In the genomic region with DNA sequence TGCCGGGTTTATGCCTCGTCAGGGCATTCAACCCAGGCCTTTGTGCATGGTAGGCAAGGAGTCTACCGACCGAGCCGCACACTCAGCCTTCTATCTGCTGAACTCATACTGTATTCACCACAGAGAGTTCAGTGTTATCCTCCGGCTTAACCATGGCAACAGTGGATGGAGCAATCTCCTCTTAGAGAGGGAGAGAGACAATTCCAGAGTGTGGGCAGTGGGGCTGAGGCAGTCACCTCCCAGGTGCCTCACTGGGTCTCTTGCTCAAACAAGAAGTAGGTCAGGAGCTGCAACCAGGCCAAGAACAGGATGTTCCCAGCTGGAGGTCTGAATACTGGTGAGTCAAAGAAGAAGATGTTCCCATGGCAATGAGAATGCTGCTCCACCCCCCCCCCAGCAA, we compare ENCODE assay signal across 13 mouse cellular contexts. TPM values are rescaled to one million over a fixed set of nuclear protein-coding genes. Genes with fewer than 3 reads are reported as not detected.
DNase-seq lines count a peak whose midpoint lies in the region; ATAC-seq and TF ChIP-seq lines count a peak whose summit lies in the region.
"Had no signal": no experiment of that assay in that cellular context is flagged by ENCODE, and none has a peak within 500 bp of the region (broad histone marks: within the 10 kb centered on the region; RNA-seq: fewer than 3 reads in every experiment).

No protein-coding gene starts in this region.

- 74% methylated on average over 6 of the region's 6 CpGs for WGBS in forebrain, embryonic 15.5 days
- 85% methylated on average over 6 of the region's 6 CpGs for WGBS in forebrain, embryonic 11.5 days
- WGBS in midbrain, postnatal 0 days: 58% methylated on average over 6 of the region's 6 CpGs
- WGBS in midbrain, embryonic 11.5 days: 85% methylated on average over 6 of the region's 6 CpGs
- WGBS in cerebellum, adult 2 months: 34% methylated on average over 6 of the region's 6 CpGs
- WGBS in kidney, embryonic 16.5 days: 93% methylated on average over 6 of the region's 6 CpGs
- 98% methylated on average over 6 of the region's 6 CpGs for WGBS in limb, embryonic 10.5 days

- H3K4me2 ChIP-seq in forebrain, embryonic 15.5 days (replicated peaks): no peak overlapping the region
- H3K4me2 ChIP-seq in forebrain, embryonic 11.5 days (ENCODE audit: low read depth, low read length, severe bottlenecking): no peak overlapping the region
- H3K4me2 ChIP-seq in midbrain, postnatal 0 days (ENCODE audit: low read depth, low read length, poor library complexity, severe bottlenecking): no peak overlapping the region
- H3K4me2 ChIP-seq in midbrain, embryonic 11.5 days: no peak overlapping the region
- H3K4me2 ChIP-seq in kidney, embryonic 16.5 days (replicated peaks; ENCODE audit: low read depth, low read length): no peak overlapping the region
- H3K4me2 ChIP-seq: embryonic facial prominence, embryonic 15.5 days; liver, embryonic 11.5 days had no signal

- H3K4me3 ChIP-seq in forebrain, embryonic 15.5 days: no peak overlapping the region
- no peak overlapping the region for H3K4me3 ChIP-seq in forebrain, embryonic 11.5 days (ENCODE audit: low read depth, low read length)
- H3K4me3 ChIP-seq in midbrain, postnatal 0 days (ENCODE audit: low read depth, low read length): no peak overlapping the region
- H3K4me3 ChIP-seq in midbrain, embryonic 11.5 days (ENCODE audit: low read depth, low read length): no peak overlapping the region
- no peak overlapping the region for H3K4me3 ChIP-seq in cerebellum, adult 2 months (replicated peaks; ENCODE audit: insufficient read depth, low read depth, low read length)
- no peak overlapping the region for H3K4me3 ChIP-seq in kidney, embryonic 16.5 days (ENCODE audit: low read length)
- no peak overlapping the region for H3K4me3 ChIP-seq in limb, embryonic 10.5 days
- H3K4me3 ChIP-seq: embryonic facial prominence, embryonic 15.5 days had no signal

- no peak for DNase-seq in forebrain, embryonic 11.5 days (ENCODE audit: low spot score)
- peak; percentile 53 for DNase-seq in midbrain, postnatal 0 days (ENCODE audit: low spot score)
- DNase-seq in midbrain, embryonic 11.5 days (ENCODE audit: low spot score, missing footprints): no peak
- DNase-seq in cerebellum, adult 2 months: peak; percentile 64 to 78
- DNase-seq in lung, postnatal 25 days (ENCODE audit: low spot score): peak; percentile 26
- no peak for DNase-seq in limb, embryonic 10.5 days (ENCODE audit: low spot score)
- DNase-seq: adrenal gland, postnatal 14 days; B cell, adult 2 months had no signal

- no peaks in the 10 kb centered on the region for H3K9me3 ChIP-seq in forebrain, embryonic 15.5 days
- H3K9me3 ChIP-seq in forebrain, embryonic 11.5 days (ENCODE audit: control insufficient read depth, low read length): no peaks in the 10 kb centered on the region
- no peaks in the 10 kb centered on the region for H3K9me3 ChIP-seq in midbrain, postnatal 0 days (ENCODE audit: low read length)
- no peaks in the 10 kb centered on the region for H3K9me3 ChIP-seq in midbrain, embryonic 11.5 days (ENCODE audit: control insufficient read depth, low read length)
- H3K9me3 ChIP-seq in kidney, embryonic 16.5 days (ENCODE audit: low read length): no peaks in the 10 kb centered on the region
- no peaks in the 10 kb centered on the region for H3K9me3 ChIP-seq in limb, embryonic 10.5 days (replicated peaks)
- H3K9me3 ChIP-seq: embryonic facial prominence, embryonic 15.5 days had no signal

- ATAC-seq in forebrain, embryonic 15.5 days (replicated peaks): 0 out of 2 replicates have a peak, but pooled peaks have one; percentile 28
- ATAC-seq in forebrain, embryonic 11.5 days (replicated peaks; ENCODE audit: low FRiP score): no peak
- ATAC-seq in midbrain, postnatal 0 days (ENCODE audit: low FRiP score): 0 out of 2 replicates have a peak, but pooled peaks have one; percentile 18
- no peak for ATAC-seq in midbrain, embryonic 11.5 days (ENCODE audit: low FRiP score)
- ATAC-seq in kidney, embryonic 16.5 days (ENCODE audit: low FRiP score, low TSS enrichment): no peak
- ATAC-seq: intestine, postnatal 0 days had no signal

- H3K4me1 ChIP-seq in forebrain, embryonic 15.5 days: peaks cover 25% of the 10 kb centered on the region
- peaks cover 3% of the 10 kb centered on the region; the same call in 1 of the 2 replicates for H3K4me1 ChIP-seq in forebrain, embryonic 11.5 days (replicated peaks; ENCODE audit: control insufficient read depth, insufficient read depth, low read length)
- H3K4me1 ChIP-seq in midbrain, postnatal 0 days (ENCODE audit: insufficient read depth, low read length): peaks cover 16% of the 10 kb centered on the region
- peaks cover 20% of the 10 kb centered on the region for H3K4me1 ChIP-seq in midbrain, embryonic 11.5 days (ENCODE audit: control insufficient read depth, insufficient read depth, low read length)
- peaks cover 69% of the 10 kb centered on the region for H3K4me1 ChIP-seq in cerebellum, adult 2 months (ENCODE audit: control insufficient read depth, insufficient read depth, low read length)
- peaks cover 13% of the 10 kb centered on the region for H3K4me1 ChIP-seq in kidney, embryonic 16.5 days (ENCODE audit: insufficient read depth, low read length)
- H3K4me1 ChIP-seq in limb, embryonic 10.5 days: peaks cover 30% of the 10 kb centered on the region

- H3K27me3 ChIP-seq in forebrain, embryonic 15.5 days: no peaks in the 10 kb centered on the region
- peaks cover 9% of the 10 kb centered on the region; the same call in 1 of the 2 replicates for H3K27me3 ChIP-seq in forebrain, embryonic 11.5 days (ENCODE audit: control insufficient read depth, insufficient read depth, low read length)
- no peaks in the 10 kb centered on the region for H3K27me3 ChIP-seq in midbrain, postnatal 0 days (ENCODE audit: insufficient read depth, low read length)
- H3K27me3 ChIP-seq in midbrain, embryonic 11.5 days (ENCODE audit: control insufficient read depth, insufficient read depth, low read length): peaks cover 7% of the 10 kb centered on the region; the same call in 1 of the 2 replicates
- H3K27me3 ChIP-seq in cerebellum, adult 2 months (ENCODE audit: control insufficient read depth, insufficient read depth, low read length): no peaks in the 10 kb centered on the region
- H3K27me3 ChIP-seq in kidney, embryonic 16.5 days (ENCODE audit: insufficient read depth, low read length): no peaks in the 10 kb centered on the region
- H3K27me3 ChIP-seq in limb, embryonic 10.5 days (ENCODE audit: low read depth, poor library complexity, severe bottlenecking): no peaks in the 10 kb centered on the region
- H3K27me3 ChIP-seq: embryonic facial prominence, embryonic 15.5 days had no signal

- no peak overlapping the region for H3K27ac ChIP-seq in forebrain, embryonic 15.5 days (replicated peaks)
- H3K27ac ChIP-seq in forebrain, embryonic 11.5 days (ENCODE audit: low read depth, low read length): no peak overlapping the region
- peak overlapping the region; percentile 12; the same call in 1 of the 2 replicates for H3K27ac ChIP-seq in midbrain, postnatal 0 days (ENCODE audit: low read depth, low read length)
- H3K27ac ChIP-seq in midbrain, embryonic 11.5 days (ENCODE audit: low read depth, low read length): no peak overlapping the region
- peak overlapping the region; percentile 70 for H3K27ac ChIP-seq in cerebellum, adult 2 months (ENCODE audit: insufficient read depth, low read length)
- H3K27ac ChIP-seq in kidney, embryonic 16.5 days (ENCODE audit: low read length): no peak overlapping the region
- no peak overlapping the region for H3K27ac ChIP-seq in limb, embryonic 10.5 days
- H3K27ac ChIP-seq: embryonic facial prominence, embryonic 15.5 days had no signal

- H3K9ac ChIP-seq in forebrain, embryonic 15.5 days (replicated peaks): no peak overlapping the region
- H3K9ac ChIP-seq in forebrain, embryonic 11.5 days (ENCODE audit: low read length): no peak overlapping the region
- H3K9ac ChIP-seq in midbrain, postnatal 0 days (replicated peaks; ENCODE audit: low read length, poor library complexity, severe bottlenecking): no peak overlapping the region
- H3K9ac ChIP-seq in midbrain, embryonic 11.5 days (ENCODE audit: low read length): no peak overlapping the region
- no peak overlapping the region for H3K9ac ChIP-seq in kidney, embryonic 16.5 days (replicated peaks; ENCODE audit: low read length)
- H3K9ac ChIP-seq: embryonic facial prominence, embryonic 15.5 days had no signal

- H3K36me3 ChIP-seq in forebrain, embryonic 15.5 days: no peaks in the 10 kb centered on the region
- H3K36me3 ChIP-seq in forebrain, embryonic 11.5 days (ENCODE audit: control insufficient read depth, insufficient read depth, low read length): no peaks in the 10 kb centered on the region
- H3K36me3 ChIP-seq in midbrain, postnatal 0 days (ENCODE audit: insufficient read depth, low read length): no peaks in the 10 kb centered on the region
- no peaks in the 10 kb centered on the region for H3K36me3 ChIP-seq in midbrain, embryonic 11.5 days (ENCODE audit: control insufficient read depth, insufficient read depth, low read length)
- no peaks in the 10 kb centered on the region for H3K36me3 ChIP-seq in kidney, embryonic 16.5 days (ENCODE audit: insufficient read depth, low read length)
- no peaks in the 10 kb centered on the region for H3K36me3 ChIP-seq in limb, embryonic 10.5 days
- H3K36me3 ChIP-seq: embryonic facial prominence, embryonic 15.5 days had no signal

- TF ChIP-seq POLR2A in cerebellum, adult 2 months (IDR thresholded peaks at IDR 0.05; ENCODE audit: borderline replicate concordance, insufficient read depth, low read length): no peak

- TF ChIP-seq CTCF in midbrain, postnatal 0 days (IDR thresholded peaks at IDR 0.05): no peak
- no peak for TF ChIP-seq CTCF in cerebellum, adult 2 months (IDR thresholded peaks at IDR 0.05; ENCODE audit: borderline replicate concordance, insufficient read depth, low read depth, low read length)

RNA-seq across cellular contexts. Expression of gene Nmnat2, which starts 56.8 kb away (rescaled TPM):
- 69.5 and 71.9 TPM in 2 replicates for polyA plus RNA-seq in forebrain, embryonic 15.5 days (2015; fragmentation: Nextera tagmentation; extraction: Ambion mirVana)
- polyA plus RNA-seq in forebrain, embryonic 11.5 days (2014; fragmentation: Nextera tagmentation; extraction: Ambion mirVana): 11.7 and 16.0 TPM in 2 replicates
- total RNA-seq in midbrain, postnatal 0 days (2014; rRNA removed): 145 and 152 TPM in 2 replicates
- polyA plus RNA-seq in midbrain, postnatal 0 days (2015; fragmentation: Nextera tagmentation; extraction: Ambion mirVana): 80.4 and 87.6 TPM in 2 replicates
- polyA plus RNA-seq in midbrain, embryonic 11.5 days (2014; fragmentation: Nextera tagmentation; extraction: Ambion mirVana): 15.0 and 20.4 TPM in 2 replicates
- polyA plus RNA-seq in cerebellum, adult 2 months (2012; rRNA removed): 120 and 131 TPM in 2 replicates
- polyA plus RNA-seq in kidney, embryonic 16.5 days (2015; fragmentation: Nextera tagmentation; extraction: Ambion mirVana): 0.86 and 1.3 TPM in 2 replicates
- polyA plus RNA-seq in limb, embryonic 10.5 days (2016; fragmentation: Nextera tagmentation; extraction: Ambion mirVana): 0.75 and 1.6 TPM in 2 replicates

Comparison
In these comparisons a context has a peak if more than half of its experiments do, and no peak if none do; other contexts are left out.
1. ATAC-seq: peak in forebrain, embryonic 15.5 days (single experiment) and midbrain, postnatal 0 days (single experiment); none in forebrain, embryonic 11.5 days (single experiment), midbrain, embryonic 11.5 days (single experiment) and kidney, embryonic 16.5 days (single experiment).
2. H3K27ac ChIP-seq: peak in midbrain, postnatal 0 days (single experiment) and cerebellum, adult 2 months (single experiment); none in forebrain, embryonic 15.5 days (single experiment), forebrain, embryonic 11.5 days (single experiment), midbrain, embryonic 11.5 days (single experiment), kidney, embryonic 16.5 days (single experiment) and limb, embryonic 10.5 days (single experiment).
3. DNase-seq: peak in midbrain, postnatal 0 days (single experiment), cerebellum, adult 2 months (2 of 2) and lung, postnatal 25 days (single experiment); none in forebrain, embryonic 11.5 days (single experiment), midbrain, embryonic 11.5 days (single experiment) and limb, embryonic 10.5 days (single experiment).